In the genomic region with DNA sequence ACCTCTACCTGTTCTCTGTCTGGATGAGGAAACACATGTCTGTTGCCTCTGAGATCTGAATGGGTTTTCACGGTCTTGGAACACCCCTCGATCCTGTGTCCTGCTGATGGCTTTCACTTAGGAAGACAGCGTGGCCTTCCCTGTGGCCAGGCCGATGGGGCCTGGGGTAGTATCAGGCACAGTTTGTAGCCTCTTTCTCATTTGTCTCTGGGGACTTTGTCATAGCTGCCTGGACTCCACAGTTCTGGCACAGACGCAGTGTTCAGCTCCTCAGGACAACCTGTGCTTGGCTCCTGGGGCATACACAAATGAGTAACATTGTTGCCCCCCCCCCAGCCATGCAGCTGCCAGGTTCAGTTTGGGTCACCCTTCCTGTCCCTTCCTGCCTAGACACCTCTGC, we compare ENCODE assay signal across 13 mouse cellular contexts. TPM values are rescaled to one million over a fixed set of nuclear protein-coding genes. Genes with fewer than 3 reads are reported as not detected.
DNase-seq lines count a peak whose midpoint lies in the region; ATAC-seq lines count a peak whose summit lies in the region.
"Had no signal": no experiment of that assay in that cellular context is flagged by ENCODE, and none has a peak within 500 bp of the region (broad histone marks: within the 10 kb centered on the region; RNA-seq: fewer than 3 reads in every experiment).

No protein-coding gene starts in this region.

- H3K4me2 ChIP-seq in hindbrain, embryonic 16.5 days (ENCODE audit: low read length), result no peak overlapping the region
- no peak overlapping the region for H3K4me2 ChIP-seq in hindbrain, embryonic 12.5 days (replicated peaks)
- H3K4me2 ChIP-seq in neural tube, embryonic 14.5 days (ENCODE audit: low read depth, low read length), result no peak overlapping the region
- H3K4me2 ChIP-seq: embryonic facial prominence, embryonic 15.5 days had no signal

- no peaks in the 10 kb centered on the region for H3K27me3 ChIP-seq in hindbrain, embryonic 16.5 days (replicated peaks; ENCODE audit: control insufficient read depth, insufficient read depth, low read length)
- peaks cover 8% of the 10 kb centered on the region; the same call in 1 of the 2 replicates for H3K27me3 ChIP-seq in hindbrain, embryonic 12.5 days
- no peaks in the 10 kb centered on the region for H3K27me3 ChIP-seq in neural tube, embryonic 14.5 days (ENCODE audit: control insufficient read depth, insufficient read depth, low read length)
- H3K27me3 ChIP-seq: embryonic facial prominence, embryonic 15.5 days had no signal

- H3K9ac ChIP-seq in hindbrain, embryonic 16.5 days (ENCODE audit: low read depth, low read length), result no peak overlapping the region
- H3K9ac ChIP-seq in hindbrain, embryonic 12.5 days, result no peak overlapping the region
- H3K9ac ChIP-seq in neural tube, embryonic 14.5 days (replicated peaks; ENCODE audit: low read depth, low read length), result no peak overlapping the region
- H3K9ac ChIP-seq: embryonic facial prominence, embryonic 15.5 days; liver, embryonic 14.5 days had no signal

- no peak overlapping the region for H3K4me3 ChIP-seq in hindbrain, embryonic 16.5 days (ENCODE audit: low read length)
- H3K4me3 ChIP-seq in hindbrain, embryonic 12.5 days, result no peak overlapping the region
- H3K4me3 ChIP-seq in neural tube, embryonic 14.5 days (ENCODE audit: low read depth, low read length), result no peak overlapping the region
- H3K4me3 ChIP-seq: embryonic facial prominence, embryonic 15.5 days; megakaryocyte, embryonic 14.5 days had no signal

- H3K36me3 ChIP-seq in hindbrain, embryonic 16.5 days (ENCODE audit: control insufficient read depth, insufficient read depth, low read length), result no peaks in the 10 kb centered on the region
- no peaks in the 10 kb centered on the region for H3K36me3 ChIP-seq in hindbrain, embryonic 12.5 days
- no peaks in the 10 kb centered on the region for H3K36me3 ChIP-seq in neural tube, embryonic 14.5 days (ENCODE audit: control insufficient read depth, insufficient read depth, low read length)
- H3K36me3 ChIP-seq: embryonic facial prominence, embryonic 15.5 days had no signal

- DNase-seq in gastrocnemius, adult 18-20 months (ENCODE audit: low spot score), result peak; percentile 46
- DNase-seq in gastrocnemius, postnatal 14 days, result no peak
- DNase-seq in neural tube, embryonic 10.5 days (ENCODE audit: extremely low spot score, low spot score), result no peak
- no peak for DNase-seq in spleen, postnatal 36 days (ENCODE audit: low spot score in 2 of 2)
- no peak for DNase-seq in frontal cortex, postnatal 25 days (ENCODE audit: low spot score in 2 of 2)

- no peaks in the 10 kb centered on the region for H3K9me3 ChIP-seq in hindbrain, embryonic 16.5 days (ENCODE audit: control insufficient read depth, low read length)
- no peaks in the 10 kb centered on the region for H3K9me3 ChIP-seq in hindbrain, embryonic 12.5 days (replicated peaks)
- no peaks in the 10 kb centered on the region for H3K9me3 ChIP-seq in neural tube, embryonic 14.5 days (ENCODE audit: control insufficient read depth, low read length)
- H3K9me3 ChIP-seq: embryonic facial prominence, embryonic 15.5 days; megakaryocyte, embryonic 14.5 days had no signal

- 70% methylated on average over 5 of the region's 5 CpGs for WGBS in hindbrain, embryonic 16.5 days
- 89% methylated on average over 5 of the region's 5 CpGs for WGBS in hindbrain, embryonic 12.5 days
- WGBS in neural tube, embryonic 14.5 days, result 84% methylated on average over 5 of the region's 5 CpGs

- H3K27ac ChIP-seq in hindbrain, embryonic 16.5 days (ENCODE audit: low read depth, low read length), result 0 out of 2 replicates have a peak overlapping the region, but pooled peaks have one; percentile 31
- H3K27ac ChIP-seq in hindbrain, embryonic 12.5 days, result no peak overlapping the region
- no peak overlapping the region for H3K27ac ChIP-seq in neural tube, embryonic 14.5 days (ENCODE audit: low read depth, low read length)
- H3K27ac ChIP-seq: liver, embryonic 14.5 days had no signal

- peak; percentile 22; the same call in 1 of the 2 replicates for ATAC-seq in hindbrain, embryonic 16.5 days
- ATAC-seq in hindbrain, embryonic 12.5 days (ENCODE audit: low FRiP score), result no peak
- 0 out of 2 replicates have a peak, but pooled peaks have one; percentile 7 for ATAC-seq in neural tube, embryonic 14.5 days (ENCODE audit: low read depth)

- intact Hi-C loops in gastrocnemius, postnatal 14 days (cut with DNase I; ENCODE audit: low total_unique reads), result no loop called here

- H3K4me1 ChIP-seq in hindbrain, embryonic 16.5 days (ENCODE audit: control insufficient read depth, insufficient read depth, low read depth, low read length), result peaks cover 20% of the 10 kb centered on the region
- H3K4me1 ChIP-seq in hindbrain, embryonic 12.5 days, result peaks cover 24% of the 10 kb centered on the region
- 0 out of 2 replicates have a peak, but pooled peaks cover 4% of the 10 kb centered on the region for H3K4me1 ChIP-seq in neural tube, embryonic 14.5 days (ENCODE audit: control insufficient read depth, insufficient read depth, low read length)

RNA-seq across cellular contexts. Expression of a gene that starts 17.5 kb away (rescaled TPM):
- total RNA-seq in gastrocnemius, adult 18-20 months (2021), result 1 to 10 TPM; 1.7 to 1.8 TPM
- 1 to 10 TPM; 2.2 to 2.3 TPM for total RNA-seq in gastrocnemius, postnatal 14 days (2021)
- polyA plus RNA-seq in hindbrain, embryonic 16.5 days (2015; fragmentation: Nextera tagmentation; extraction: Ambion mirVana), result 11.7 and 13.1 TPM in 2 replicates
- 10.6 and 11.2 TPM in 2 replicates for polyA plus RNA-seq in hindbrain, embryonic 12.5 days (2016; fragmentation: Nextera tagmentation; extraction: Ambion mirVana)
- 7.9 and 8.9 TPM in 2 replicates for polyA plus RNA-seq in neural tube, embryonic 14.5 days (2014; fragmentation: Nextera tagmentation; extraction: Ambion mirVana)
- total RNA-seq: granulocyte monocyte progenitor cell, adult 5-6 weeks; monocyte, adult 5-6 weeks had no signal

RNA-seq across cellular contexts. Expression of a gene that starts 24.2 kb away (rescaled TPM):
- 10 to 100 TPM; 56.9 to 72.5 TPM for total RNA-seq in gastrocnemius, adult 18-20 months (2021)
- 10 to 100 TPM; 75.6 to 77.1 TPM for total RNA-seq in gastrocnemius, postnatal 14 days (2021)
- polyA plus RNA-seq in hindbrain, embryonic 16.5 days (2015; fragmentation: Nextera tagmentation; extraction: Ambion mirVana), result 80.1 and 82.3 TPM in 2 replicates
- 78.0 and 82.4 TPM in 2 replicates for polyA plus RNA-seq in hindbrain, embryonic 12.5 days (2016; fragmentation: Nextera tagmentation; extraction: Ambion mirVana)
- polyA plus RNA-seq in neural tube, embryonic 14.5 days (2014; fragmentation: Nextera tagmentation; extraction: Ambion mirVana), result 76.8 and 76.9 TPM in 2 replicates

RNA-seq across cellular contexts. Expression of a gene that starts 44.0 kb away (rescaled TPM):
- total RNA-seq in gastrocnemius, adult 18-20 months (2021), result under 1 TPM; 0.39 to 1.00 TPM
- total RNA-seq in gastrocnemius, postnatal 14 days (2021), result under 1 TPM; 0.51 to 0.89 TPM
- polyA plus RNA-seq in hindbrain, embryonic 16.5 days (2015; fragmentation: Nextera tagmentation; extraction: Ambion mirVana), result 39.0 and 39.4 TPM in 2 replicates
- 7.2 and 7.6 TPM in 2 replicates for polyA plus RNA-seq in hindbrain, embryonic 12.5 days (2016; fragmentation: Nextera tagmentation; extraction: Ambion mirVana)
- polyA plus RNA-seq in neural tube, embryonic 14.5 days (2014; fragmentation: Nextera tagmentation; extraction: Ambion mirVana), result 22.1 and 28.3 TPM in 2 replicates
- total RNA-seq: granulocyte monocyte progenitor cell, adult 5-6 weeks had no signal
